Mouse (Mus musculus): ENCODE measurements at regions not wholly inside any gene's neighbourhood (a gene's known extent, or its start where the extent isn't known, plus 50 kb on each side); places are given as distances from the start of the nearest gene placed in this dataset.

GRCm38 (mm10) chr15:10840621-10841034 is 111.5 kb upstream of the C1qtnf3 start:
- DNase-seq: no peak

- DNase-seq: no peak
These were observed 109.0 kb upstream of the C1qtnf3 start for GRCm38 (mm10) chr15:10843060-10843695.

GRCm38 (mm10) chr15:10846722-10847121 is 105.4 kb upstream of the C1qtnf3 start:
- no peak for DNase-seq

- no peak for DNase-seq
These were observed 87.9 kb upstream of the C1qtnf3 start for GRCm38 (mm10) chr15:10864004-10864775.

GRCm38 (mm10) chr15:10865109-10865508 is 87.0 kb upstream of the C1qtnf3 start:
- DNase-seq: no peak

GRCm38 (mm10) chr15:10866794-10867193 is 85.3 kb upstream of the C1qtnf3 start:
- no peak for DNase-seq

GRCm38 (mm10) chr15:10868115-10868514 is 84.0 kb upstream of the C1qtnf3 start:
- no peak for DNase-seq

- peak; percentile 27 for DNase-seq
These were observed 83.2 kb upstream of the C1qtnf3 start for GRCm38 (mm10) chr15:10868716-10869585.

- DNase-seq: no peak
These were observed 82.3 kb upstream of the C1qtnf3 start for GRCm38 (mm10) chr15:10869879-10870278.

- DNase-seq: peak; percentile 22
These were observed 79.7 kb upstream of the C1qtnf3 start for GRCm38 (mm10) chr15:10872322-10872967.

GRCm38 (mm10) chr15:10876328-10876727 is 75.8 kb upstream of the C1qtnf3 start:
- DNase-seq: no peak

GRCm38 (mm10) chr15:10881726-10882125 is 70.4 kb upstream of the C1qtnf3 start:
- no peak for DNase-seq

GRCm38 (mm10) chr15:10887990-10888389 is 64.1 kb upstream of the C1qtnf3 start:
- DNase-seq: no peak

GRCm38 (mm10) chr15:10890220-10890921 is 61.8 kb upstream of the C1qtnf3 start:
- peak; percentile 59 for DNase-seq

GRCm38 (mm10) chr15:10898309-10898708 is 53.8 kb upstream of the C1qtnf3 start:
- DNase-seq: no peak

GRCm38 (mm10) chr15:10898715-10899486 is 53.2 kb upstream of the C1qtnf3 start:
- no peak for DNase-seq

GRCm38 (mm10) chr15:10899904-10900303 is 52.2 kb upstream of the C1qtnf3 start:
- no peak for DNase-seq

- peak; percentile 18 for DNase-seq
These were observed 51.1 kb upstream of the C1qtnf3 start for GRCm38 (mm10) chr15:10901075-10901474.

- DNase-seq: no peak
These were observed 50.3 kb upstream of the C1qtnf3 start for GRCm38 (mm10) chr15:10901745-10902262.

Measured in liver (tissue).